Mouse (Mus musculus) embryo, embryonic 10 days (tissue): ENCODE data around the gene Mcm3ap.

ENCODE experiments used
- DNase-seq: peaks from one replicate; pipeline ENCODE4 v3.0.0-alpha.2; 2015; ENCODE audit warnings: low spot score

Mcm3ap gene

DNA sequence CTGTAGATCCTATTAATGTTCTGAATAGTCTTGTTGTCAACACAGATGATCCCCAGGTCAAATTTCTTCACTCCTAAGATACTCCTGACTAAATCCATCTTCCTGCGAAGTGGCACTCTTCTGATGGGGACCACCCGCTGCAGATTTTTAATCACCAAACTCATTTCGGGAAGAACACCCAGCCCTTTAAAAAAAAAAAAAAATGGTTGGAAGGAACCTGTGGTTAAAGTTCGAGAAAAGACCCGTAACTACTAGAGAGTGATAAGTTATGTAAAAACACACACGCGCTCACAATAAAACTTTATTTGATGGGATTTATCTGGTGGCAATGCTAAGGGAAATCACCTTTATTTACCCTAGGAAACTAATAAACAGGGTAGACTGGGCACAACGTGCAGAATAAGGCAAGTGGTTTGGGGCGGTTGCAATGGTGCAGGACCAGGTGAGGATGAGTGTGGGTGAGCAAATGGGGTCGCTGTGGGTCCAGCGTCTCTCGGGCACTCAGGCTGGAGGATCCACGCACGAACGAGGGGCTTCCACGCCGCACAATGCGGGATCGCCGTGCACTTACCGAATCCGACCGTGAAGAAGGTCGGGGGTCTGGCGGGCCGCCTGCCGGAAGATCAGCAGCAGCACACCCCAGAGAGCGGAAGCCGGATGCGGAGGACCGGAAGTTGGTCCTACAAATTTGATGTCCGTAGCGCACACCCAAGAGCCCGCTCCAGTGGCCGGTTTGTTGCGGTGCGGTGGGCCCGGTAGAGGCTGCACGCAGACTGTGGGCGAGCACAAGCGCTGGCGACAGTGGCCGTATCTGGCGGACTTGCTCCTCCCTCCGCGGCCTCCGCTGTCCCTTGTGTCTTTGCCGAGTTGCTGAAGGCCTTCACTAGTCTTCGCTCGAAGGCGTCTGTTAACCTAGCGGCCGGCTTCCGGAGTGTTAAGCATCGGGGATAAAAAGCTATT, at the start of gene Mcm3ap, which contains the start of gene Ybey:
TSS of gene Mcm3ap (plus strand) at position 725 of the 960 bp plus-strand sequence.
TSS of gene Ybey (minus strand) at position 912 of the 960 bp plus-strand sequence.
- DNase-seq = peak; percentile 92

DNA sequence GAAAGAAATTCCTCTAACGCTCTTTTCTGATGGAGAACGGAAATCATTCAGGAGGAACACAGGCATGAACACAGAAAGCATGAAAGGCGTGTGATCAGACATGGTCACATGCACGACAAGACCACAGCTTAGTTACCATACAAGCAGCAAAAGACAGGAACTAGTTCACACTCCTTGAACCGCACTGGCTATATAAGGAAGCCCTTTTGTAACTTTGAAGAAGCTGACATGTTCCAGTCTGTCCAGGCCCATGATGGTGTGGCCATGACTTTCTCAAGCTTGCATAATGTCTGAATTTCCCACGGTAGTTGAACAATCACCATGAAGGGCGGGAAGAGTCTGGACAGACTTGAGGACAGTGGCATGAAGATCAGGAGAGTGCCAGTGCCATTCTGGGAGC, 43.1 kb upstream of the Mcm3ap start:
- DNase-seq = no peak

- no peak for DNase-seq
These were observed 34.8 kb upstream of the Mcm3ap start for GRCm38 (mm10) chr10:76433925-76434324.

DNA sequence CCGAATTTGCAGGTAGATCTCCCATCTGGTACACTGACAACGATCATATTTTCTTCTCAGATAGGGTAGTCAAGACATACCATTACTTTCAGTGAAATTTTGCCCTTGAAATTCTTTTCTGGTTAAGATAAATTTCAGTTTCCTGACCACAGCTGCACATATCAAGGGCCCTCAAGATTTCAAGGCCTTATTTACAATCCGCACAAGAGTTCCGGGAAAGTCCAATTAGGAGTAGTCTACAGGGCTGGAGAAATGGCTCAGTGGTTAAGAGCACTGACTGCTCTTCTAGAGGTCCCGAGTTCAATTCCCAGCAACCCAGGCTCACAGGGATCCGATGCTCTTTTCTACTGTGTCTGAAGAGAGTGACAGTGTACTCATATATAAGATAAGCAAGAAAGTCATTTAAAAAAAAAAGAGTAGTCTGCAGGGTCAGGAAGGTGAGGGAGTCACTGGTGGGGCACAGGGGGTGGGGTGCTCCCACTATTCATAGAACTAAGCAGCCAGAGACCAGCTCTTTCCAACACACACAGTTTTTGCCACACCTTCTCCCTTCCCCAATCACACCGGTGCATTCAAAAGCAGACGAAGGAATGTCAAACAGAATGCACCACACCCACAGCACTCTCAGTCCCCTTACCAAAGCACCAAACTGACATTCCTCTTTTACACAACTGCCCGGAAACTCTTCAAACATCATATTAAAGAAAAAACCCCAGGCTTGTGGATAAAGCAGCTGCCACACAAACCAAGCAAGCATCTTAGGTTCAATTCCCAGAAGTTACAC, 29.4 kb upstream of the Mcm3ap start:
- no peak for DNase-seq

GRCm38 (mm10) chr10:76440281-76440680, 28.4 kb upstream of the Mcm3ap start, which contains the start of gene AC141477.1:
AC141477.1 (minus strand) TSS chr10:76440444.
- DNase-seq = no peak

- DNase-seq = peak; percentile 99
These were observed 26.3 kb upstream of the Mcm3ap start, which contains the start of gene Pcnt for GRCm38 (mm10) chr10:76442178-76443088. Pcnt (minus strand) TSS chr10:76442786.

- no peak for DNase-seq
These were observed 22.6 kb upstream of the Mcm3ap start for GRCm38 (mm10) chr10:76445996-76446681.

DNA sequence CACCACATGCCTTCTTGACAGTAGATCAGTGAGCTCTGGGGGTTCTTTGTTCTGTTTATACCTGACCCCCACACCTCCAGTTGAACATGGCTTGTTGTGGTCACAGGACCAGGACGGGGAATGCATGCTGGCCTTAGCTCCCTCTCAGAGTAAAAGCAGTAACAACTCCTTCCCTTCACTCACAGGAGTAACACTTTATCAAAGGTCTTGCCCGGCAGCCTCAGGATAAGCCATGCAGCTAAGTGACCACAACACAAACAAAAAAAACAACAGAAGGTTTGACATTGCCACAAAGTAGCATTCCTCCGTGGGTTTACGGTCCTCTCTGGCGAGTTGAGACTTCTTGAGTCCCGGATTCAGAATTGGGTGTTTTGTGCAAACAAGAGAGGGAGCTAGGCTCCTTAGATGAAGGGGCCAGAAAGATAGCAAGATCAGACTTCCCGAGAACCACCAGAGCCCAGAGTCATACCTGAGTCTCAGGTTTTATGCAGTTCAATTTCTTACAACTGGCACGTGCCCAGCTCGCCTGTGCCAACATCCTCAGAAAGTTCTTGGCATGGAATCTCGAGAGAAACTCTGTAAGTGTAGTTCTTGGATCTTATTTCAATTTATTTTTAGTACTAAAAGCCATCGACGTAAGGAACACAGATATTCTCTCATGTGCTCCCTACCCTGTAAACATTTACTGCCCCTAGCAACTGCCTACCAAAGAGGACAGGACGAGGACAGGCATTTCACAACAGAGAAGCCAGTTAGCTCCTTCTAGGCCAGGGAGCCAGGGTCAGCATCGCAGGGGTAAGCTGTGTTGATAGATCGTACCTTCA, 21.1 kb upstream of the Mcm3ap start:
- DNase-seq = no peak

DNA sequence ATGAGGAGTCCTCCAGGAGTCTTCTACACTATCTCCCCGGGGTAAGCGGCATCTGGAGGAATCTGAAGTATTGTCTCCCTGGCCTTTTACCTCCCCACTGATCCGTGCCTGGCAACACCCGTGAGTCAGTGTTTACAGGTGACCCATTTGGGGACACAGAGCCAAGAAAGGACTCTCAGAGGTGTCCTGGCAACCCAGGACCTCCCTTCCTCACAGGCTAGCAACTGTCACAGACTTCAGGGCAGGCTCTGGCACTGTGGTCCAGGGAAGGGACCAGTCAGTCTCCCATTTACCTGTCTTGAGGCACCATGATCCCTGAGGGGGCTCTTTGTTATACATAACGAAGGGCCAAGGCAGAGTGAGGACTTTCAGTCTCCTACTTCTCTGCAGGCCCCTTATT, 19.9 kb upstream of the Mcm3ap start, which contains the start of gene 2610028H24Rik:
TSS of gene 2610028H24Rik (plus strand) at position 231 of the 400 bp plus-strand sequence.
- no peak for DNase-seq

- peak; percentile 67 for DNase-seq
These were observed 13.4 kb upstream of the Mcm3ap start for GRCm38 (mm10) chr10:76455289-76455688.

GRCm38 (mm10) chr10:76461255-76461654, 7.5 kb upstream of the Mcm3ap start:
- DNase-seq = no peak

DNA sequence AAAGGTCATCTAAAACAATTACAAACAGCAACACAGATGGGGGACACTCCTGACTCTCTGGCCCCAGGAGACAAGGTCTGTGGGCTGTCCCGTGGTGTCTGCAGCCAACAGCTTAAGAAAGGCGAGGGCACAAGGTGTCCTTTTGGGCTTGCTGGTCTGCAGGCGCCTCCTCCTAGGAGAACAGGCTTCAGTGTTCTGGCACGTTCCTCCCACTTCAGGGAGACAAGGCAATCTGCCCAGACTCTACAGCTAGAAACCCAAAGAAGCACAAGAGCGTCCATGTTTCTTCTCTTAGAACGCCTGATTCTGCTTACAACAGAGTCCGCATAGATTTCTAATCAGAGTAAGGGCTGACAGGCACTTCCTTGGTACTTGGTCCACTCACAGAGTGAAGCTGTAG, 6.4 kb upstream of the Mcm3ap start:
- no peak for DNase-seq

GRCm38 (mm10) chr10:76462721-76463120, 6.0 kb upstream of the Mcm3ap start:
- no peak for DNase-seq

DNA sequence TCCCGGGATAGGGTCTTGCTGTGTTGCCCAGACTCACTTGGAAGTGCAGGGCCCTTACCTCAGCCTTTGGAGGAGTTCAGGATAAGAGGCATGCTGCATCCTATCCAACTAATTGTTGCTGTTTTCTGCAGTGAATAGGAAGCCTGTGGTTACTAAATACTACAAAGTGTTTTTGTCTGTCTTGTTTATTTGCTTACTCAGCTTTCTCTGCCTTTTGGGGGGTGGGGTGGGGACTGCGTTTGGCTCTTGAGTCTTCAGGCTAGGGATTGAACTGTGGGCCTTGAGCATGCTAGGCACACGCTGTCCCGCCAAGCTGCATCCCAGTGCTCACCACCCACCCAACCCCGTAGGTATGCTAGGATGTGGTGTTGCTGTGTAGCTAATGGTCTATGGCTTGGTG, 5.0 kb downstream of the Mcm3ap start:
- DNase-seq = no peak

GRCm38 (mm10) chr10:76480851-76481250, 12.1 kb downstream of the Mcm3ap start:
- no peak for DNase-seq

- DNase-seq = no peak
These were observed 12.8 kb downstream of the Mcm3ap start for GRCm38 (mm10) chr10:76481480-76481879.

GRCm38 (mm10) chr10:76486302-76486701, 17.6 kb downstream of the Mcm3ap start:
- DNase-seq = no peak

DNA sequence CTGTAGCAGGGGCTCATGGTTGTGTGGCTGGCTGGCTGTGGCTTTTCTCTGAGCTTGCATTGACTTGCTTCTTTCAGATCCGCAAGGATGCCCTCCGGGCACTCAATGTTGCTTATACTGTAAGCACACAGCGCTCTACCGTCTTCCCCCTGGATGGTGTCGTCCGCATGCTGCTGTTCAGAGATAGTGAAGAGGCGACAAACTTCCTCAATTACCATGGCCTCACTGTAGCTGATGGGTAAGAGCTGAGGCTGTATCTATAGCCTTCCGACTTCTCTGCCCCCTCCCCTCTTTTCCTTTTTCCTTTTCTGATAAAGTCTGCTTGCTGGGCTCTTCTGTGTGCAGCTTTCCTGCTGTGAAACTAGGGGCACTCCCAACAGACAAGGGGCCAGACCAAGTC, 19.5 kb downstream of the Mcm3ap start:
- no peak for DNase-seq

- DNase-seq = no peak
These were observed 20.5 kb downstream of the Mcm3ap start for GRCm38 (mm10) chr10:76489205-76489604.

DNA sequence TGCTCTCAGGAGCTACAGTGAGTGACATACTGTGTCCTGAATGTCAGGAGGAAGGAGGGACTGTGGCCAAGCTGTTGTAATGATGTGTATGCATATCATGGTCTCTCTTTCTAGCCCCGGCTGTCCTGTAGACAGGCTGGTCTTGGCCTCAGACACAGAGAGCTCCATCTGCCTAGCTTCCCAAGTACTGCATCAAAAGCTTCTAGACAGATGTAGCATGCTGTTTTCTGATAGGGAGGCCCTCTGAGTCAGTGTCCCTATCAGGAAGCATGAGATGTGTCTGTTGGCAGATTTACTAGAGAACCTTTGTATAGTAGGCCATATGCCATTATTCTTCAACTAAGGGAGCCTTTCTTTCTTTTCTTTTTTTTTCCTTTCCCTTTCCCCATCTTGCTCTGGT, 24.8 kb downstream of the Mcm3ap start:
- DNase-seq = no peak
